Mouse (Mus musculus): Measurements from ENCODE around the gene Camta1.
A peak's percentile ranks its signal among the peaks of the same experiment; 100 is the strongest.
"Not testable (repeated sequence)": the region's sequence is repeated elsewhere in the genome, so short reads cannot be mapped to it uniquely, and the experiment has no call there.

Camta1 gene

DNA sequence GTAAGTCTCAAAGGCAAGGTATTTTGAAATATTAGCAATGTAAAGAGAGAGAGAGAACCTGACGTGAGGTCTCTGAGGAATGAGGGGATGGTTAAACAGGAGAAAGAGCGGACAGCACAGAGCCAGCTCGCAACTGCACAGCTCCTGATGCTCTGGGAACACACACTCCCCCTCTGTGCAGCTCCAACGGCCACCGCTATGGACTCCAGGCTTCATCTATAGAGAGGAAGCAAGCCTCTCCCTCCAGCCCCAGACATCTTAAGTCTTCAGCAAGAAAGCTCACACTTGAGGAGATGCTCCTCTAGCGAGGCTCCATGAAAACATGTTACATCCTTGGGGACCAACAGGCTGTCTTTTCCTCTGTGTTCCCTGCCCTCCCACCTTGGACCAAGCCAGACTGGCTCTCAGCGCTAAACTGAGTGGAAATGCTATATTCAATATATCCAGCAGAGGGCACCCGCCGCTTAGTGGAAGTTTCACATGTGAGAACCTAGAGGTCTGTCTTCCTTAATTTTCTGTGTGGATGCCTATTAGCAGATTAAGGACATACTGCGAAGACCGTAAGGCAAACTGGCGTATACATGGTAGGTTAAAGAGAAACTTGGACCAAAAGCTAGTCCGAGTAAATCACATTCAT, 788.5 kb downstream of the Camta1 start:
- no peak for DNase-seq (ENCODE audit: low read depth, low spot score)

GRCm38 (mm10) chr4:151070962-151071361, 790.7 kb downstream of the Camta1 start:
- DNase-seq (ENCODE audit: low read depth, low spot score), result no peak

DNA sequence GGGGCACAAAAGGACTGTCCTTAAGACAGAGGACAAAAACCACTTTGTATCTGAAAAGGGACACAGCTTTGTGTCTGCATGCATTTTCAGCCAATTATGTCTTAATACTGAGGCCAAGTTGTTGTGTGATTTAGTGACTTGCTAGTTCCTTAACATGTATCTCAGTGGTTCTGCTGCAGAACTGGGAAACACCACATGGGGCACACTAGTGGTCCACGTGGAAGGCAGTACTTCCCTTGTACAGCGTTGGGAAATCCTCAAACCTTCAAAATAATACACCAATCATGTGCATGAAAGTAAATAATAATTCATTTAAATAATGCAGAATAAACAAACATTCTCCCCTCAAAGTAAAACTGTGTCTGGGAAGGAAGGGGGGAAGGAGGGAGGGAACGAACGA, 792.9 kb downstream of the Camta1 start:
- no peak for DNase-seq (ENCODE audit: low read depth, low spot score)

GRCm38 (mm10) chr4:151059566-151059965, 802.1 kb downstream of the Camta1 start:
- no peak for DNase-seq (ENCODE audit: low read depth, low spot score)

DNA sequence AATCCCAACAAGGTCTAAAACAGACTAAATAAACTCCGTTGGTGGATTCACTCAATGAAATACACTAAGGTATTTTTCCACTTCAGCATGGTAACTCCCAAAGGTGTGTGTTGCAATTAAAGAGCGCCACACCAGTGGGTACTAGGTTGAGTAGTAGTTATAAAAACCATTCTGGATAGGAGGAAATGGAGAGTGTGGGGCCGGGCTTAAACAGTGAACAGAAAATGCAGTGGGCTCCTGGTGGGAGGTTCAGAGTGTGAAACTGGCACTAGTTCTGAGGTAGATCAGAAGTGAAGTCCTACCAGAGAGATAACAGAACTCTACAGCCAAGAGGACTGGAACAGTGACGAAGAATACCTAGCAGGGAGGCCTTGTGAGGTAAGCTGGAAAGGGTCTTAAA, 803.0 kb downstream of the Camta1 start:
- no peak for DNase-seq (ENCODE audit: low read depth, low spot score)

DNA sequence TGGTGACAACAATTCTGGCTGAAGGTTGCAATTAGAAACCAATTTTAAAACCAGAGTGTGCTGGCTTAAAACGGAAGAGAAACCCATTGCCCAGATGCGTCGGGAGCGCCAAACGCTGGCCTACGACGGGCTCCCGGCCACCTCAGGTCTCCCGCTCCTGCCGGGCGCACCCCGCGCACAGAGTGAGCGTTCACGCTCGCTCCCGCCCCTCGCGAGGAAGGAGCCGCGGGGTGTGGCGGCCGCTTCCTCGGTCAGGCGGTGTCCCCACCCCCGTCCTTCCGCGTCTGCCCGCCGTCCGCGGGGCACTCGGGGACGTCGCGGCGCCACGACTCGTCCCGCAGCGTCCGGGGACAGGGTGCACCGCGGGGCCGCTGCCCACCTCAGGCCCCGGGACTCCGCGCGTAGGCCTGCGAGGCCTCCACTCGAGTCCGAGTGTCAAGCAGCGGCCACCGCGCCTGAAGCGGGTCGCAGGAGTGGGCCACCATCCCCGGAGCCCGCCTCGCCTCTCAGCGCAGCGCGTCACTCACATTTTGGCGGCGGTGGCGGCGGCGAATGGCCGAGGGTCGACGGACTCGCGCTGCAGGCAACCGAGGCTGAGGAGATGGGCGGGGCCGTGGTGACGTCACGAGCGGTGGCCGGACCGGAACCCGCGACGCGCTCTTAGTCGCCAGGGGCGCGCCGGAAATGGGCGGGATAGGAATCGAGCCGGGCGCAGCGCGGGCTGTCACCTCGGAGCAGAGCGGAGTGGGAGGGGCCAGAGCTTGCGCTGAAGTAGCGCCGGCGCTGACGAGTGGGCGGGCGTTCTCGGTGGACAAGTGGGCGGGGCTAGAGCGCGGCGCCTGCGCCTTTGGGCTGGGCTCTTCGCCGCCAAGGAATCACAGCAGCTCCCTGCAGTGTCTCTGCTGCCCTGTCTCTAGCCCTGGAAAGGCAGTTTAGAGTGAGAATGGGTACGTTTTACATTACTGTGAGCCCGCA, 804.0 kb downstream of the Camta1 start, which contains the start of gene Vamp3:
TSS of gene Vamp3 (minus strand) at position 617 of the 975 bp plus-strand sequence.
- peak; percentile 98 for DNase-seq (ENCODE audit: low read depth, low spot score)

DNA sequence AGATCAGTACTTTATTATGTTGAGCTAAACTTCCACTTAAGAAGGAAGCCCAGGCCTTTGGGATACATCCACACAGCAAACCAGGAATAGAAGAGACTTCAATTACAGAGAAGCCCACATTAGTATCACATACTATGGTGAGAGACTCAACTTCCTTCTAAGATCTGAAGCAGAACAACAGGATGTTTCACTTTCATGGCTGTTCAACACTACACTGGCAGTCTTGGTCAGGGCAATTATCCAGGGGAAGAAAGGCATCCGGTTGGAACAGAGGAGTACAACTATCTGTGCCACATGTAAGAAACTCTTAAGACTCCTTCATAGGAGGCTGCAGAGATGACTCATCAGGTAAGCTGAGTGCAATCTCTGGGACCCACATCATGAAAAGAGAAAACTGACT, 810.5 kb downstream of the Camta1 start:
- DNase-seq (ENCODE audit: low read depth, low spot score), result no peak

GRCm38 (mm10) chr4:151046524-151046923, 815.2 kb downstream of the Camta1 start:
- no peak for DNase-seq (ENCODE audit: low read depth, low spot score)

GRCm38 (mm10) chr4:151044944-151045570, 816.6 kb downstream of the Camta1 start:
- DNase-seq (ENCODE audit: low read depth, low spot score), result no peak

GRCm38 (mm10) chr4:151044037-151044943, 817.4 kb downstream of the Camta1 start, which contains the start of gene Per3:
Per3 (minus strand) TSS chr4:151044665.
- DNase-seq (ENCODE audit: low read depth, low spot score), result peak; percentile 81

- no peak for DNase-seq (ENCODE audit: low read depth, low spot score)
Measured at GRCm38 (mm10) chr4:151043281-151043680, 818.4 kb downstream of the Camta1 start.

- DNase-seq (ENCODE audit: low read depth, low spot score), result no peak
Measured at GRCm38 (mm10) chr4:151041506-151041905, 820.2 kb downstream of the Camta1 start.

- no peak for DNase-seq (ENCODE audit: low read depth, low spot score)
Measured at GRCm38 (mm10) chr4:151037800-151038199, 823.9 kb downstream of the Camta1 start.

- DNase-seq (ENCODE audit: low read depth, low spot score), result no peak
Measured at GRCm38 (mm10) chr4:151036521-151036920, 825.2 kb downstream of the Camta1 start.

DNA sequence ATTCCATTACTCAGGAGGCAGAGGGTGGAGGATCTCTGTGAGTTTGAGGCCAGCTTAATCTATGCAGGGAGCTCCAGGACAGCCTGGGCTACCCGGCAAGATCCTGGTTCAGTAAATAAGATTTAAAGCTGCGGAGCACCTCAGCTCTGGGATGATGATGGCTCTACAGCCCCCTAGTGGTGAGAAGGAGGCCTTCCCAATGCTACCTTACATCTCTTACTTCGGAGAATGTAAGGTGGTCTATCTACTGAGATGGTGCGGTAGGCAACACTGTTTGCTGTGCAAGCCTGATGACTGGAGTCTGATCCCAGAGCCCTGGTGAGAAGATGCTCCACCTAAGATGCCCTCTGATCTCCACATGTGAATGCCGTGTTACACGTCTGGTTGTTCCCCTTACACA, 834.7 kb downstream of the Camta1 start:
- DNase-seq (ENCODE audit: low read depth, low spot score), result no peak

GRCm38 (mm10) chr4:151024152-151024551, 837.5 kb downstream of the Camta1 start:
- DNase-seq (ENCODE audit: low read depth, low spot score), result no peak

GRCm38 (mm10) chr4:151017356-151017755, 844.3 kb downstream of the Camta1 start:
- not testable (repeated sequence) for DNase-seq (ENCODE audit: low read depth, low spot score)

GRCm38 (mm10) chr4:151015946-151016345, 845.7 kb downstream of the Camta1 start:
- DNase-seq (ENCODE audit: low read depth, low spot score), result no peak

DNA sequence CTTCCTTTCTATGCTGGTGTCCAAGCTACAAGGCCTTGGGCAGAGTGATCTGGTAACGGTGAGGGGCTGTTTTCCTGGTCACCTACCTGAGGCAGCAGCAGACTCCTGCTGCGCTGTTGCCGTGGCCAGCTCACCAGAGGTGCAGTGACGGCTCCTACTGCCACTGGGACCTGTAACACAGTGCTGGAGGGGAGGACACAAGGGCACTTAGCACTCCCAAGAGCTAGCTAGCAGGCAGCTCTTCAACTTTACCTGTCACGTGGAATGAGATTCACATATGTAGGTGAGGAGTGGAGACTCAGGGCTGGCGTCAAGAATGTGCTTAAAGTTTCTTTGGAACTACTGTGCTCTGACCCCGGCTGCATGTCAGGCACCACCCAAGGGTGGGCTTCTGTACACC, 851.4 kb downstream of the Camta1 start:
- DNase-seq (ENCODE audit: low read depth, low spot score), result no peak

- DNase-seq (ENCODE audit: low read depth, low spot score), result peak; percentile 24
Measured at GRCm38 (mm10) chr4:151006945-151007344, 854.7 kb downstream of the Camta1 start.
